Mouse (Mus musculus): Measurements from ENCODE around the gene Hmgcs1. TPM values are rescaled to one million over a fixed set of nuclear protein-coding genes. Genes with fewer than 3 reads are reported as not detected.
A peak's percentile ranks its signal among the peaks of the same experiment; 100 is the strongest.

Hmgcs1 gene
- total RNA-seq (2021) (10 to 100 TPM; 34.9 to 35.4 TPM), polyA plus RNA-seq (2012; rRNA removed) (16.7 and 29.0 TPM in 2 replicates)
- long read RNA-seq, transcript Hmgcs1-202 (11 exons, 3,464 nt), result major isoform, 30 of 48 reads
- long read RNA-seq, transcript Hmgcs1-201 (10 exons, 3,245 nt), result minor isoform, 11 of 48 reads
- long read RNA-seq, partial matches to known transcripts, result 3 of 48 reads
- long read RNA-seq, other reads (novel, unspliced or antisense), result 4 of 48 reads

GRCm38 (mm10) chr13:119690039-119690728 lies at the start of gene Hmgcs1:
Hmgcs1 (plus strand) TSS chr13:119690379.
- Histone ChIP-seq H3K9ac (ENCODE audit: low read depth, low read length) (peak within 1 kb of the TSS; percentile 85), H3K27ac (peak within 1 kb of the TSS; percentile 93), H3K4me1 (ENCODE audit: control insufficient read depth, insufficient read depth, low read length) (peaks cover 2% of the 10 kb centered on the region), H3K4me3 (peak within 1 kb of the TSS; percentile 93), H3K27me3 (ENCODE audit: control insufficient read depth, insufficient read depth, low read length) (no peaks in the 10 kb centered on the region), H3K36me3 (ENCODE audit: control insufficient read depth, insufficient read depth, low read length) (peaks cover 2% of the 10 kb centered on the region; the same call in 1 of the 2 replicates), H3K79me2 (replicated peaks; ENCODE audit: control insufficient read depth, insufficient read depth, low read length) (0 out of 2 replicates have a peak, but pooled peaks cover 2% of the 10 kb centered on the region)
- TF ChIP-seq EP300 (IDR thresholded peaks at IDR 0.05; ENCODE audit: insufficient read depth, low read depth, low read length) (0 out of 2 replicates have a peak, but pooled peaks have one; percentile 5), POLR2A (IDR thresholded peaks at IDR 0.05; ENCODE audit: insufficient read depth, low read depth, low read length) (peak; percentile 78), CTCF (IDR thresholded peaks at IDR 0.05) (no peak)
- DNase-seq, result peak; percentile 96 to 99
- WGBS, result under 1% methylated on average over 59 of the region's 59 CpGs
- intact Hi-C loops (cut with DNase I), result loop anchor here (2.0 to 5.0 kb wide), 2 partner anchors 67 to 101 kb away; partner anchors contain the start of genes Nim1k and Zfp131

- Histone ChIP-seq H3K9ac (ENCODE audit: low read depth, low read length) (no peak overlapping the region), H3K4me1 (ENCODE audit: control insufficient read depth, insufficient read depth, low read length) (peaks cover 2% of the 10 kb centered on the region), H3K36me3 (ENCODE audit: control insufficient read depth, insufficient read depth, low read length) (peaks cover 3% of the 10 kb centered on the region; the same call in 1 of the 2 replicates), H3K4me3 (no peak overlapping the region), H3K79me2 (replicated peaks; ENCODE audit: control insufficient read depth, insufficient read depth, low read length) (no peaks in the 10 kb centered on the region), H3K27me3 (ENCODE audit: control insufficient read depth, insufficient read depth, low read length) (no peaks in the 10 kb centered on the region), H3K27ac (peak overlapping the region; percentile 56; the same call in 1 of the 2 replicates)
- WGBS, result 31% methylated on average over 4 of the region's 4 CpGs
- no peak for DNase-seq
- TF ChIP-seq CTCF (IDR thresholded peaks at IDR 0.05) (peak; percentile 81), EP300 (IDR thresholded peaks at IDR 0.05; ENCODE audit: insufficient read depth, low read depth, low read length) (no peak)
- intact Hi-C loops (cut with DNase I), result loop anchor here (2.0 kb wide), 3 partner anchors 84 to 160 kb away; no protein-coding TSS in a partner anchor
Observed at GRCm38 (mm10) chr13:119640504-119640903, 49.7 kb upstream of the Hmgcs1 start.

GRCm38 (mm10) chr13:119641145-119641544 lies 49.0 kb upstream of the Hmgcs1 start:
- Histone ChIP-seq H3K27me3 (ENCODE audit: control insufficient read depth, insufficient read depth, low read length) (no peaks in the 10 kb centered on the region), H3K27ac (peak overlapping the region; percentile 56), H3K36me3 (ENCODE audit: control insufficient read depth, insufficient read depth, low read length) (peaks cover 3% of the 10 kb centered on the region; the same call in 1 of the 2 replicates), H3K79me2 (replicated peaks; ENCODE audit: control insufficient read depth, insufficient read depth, low read length) (no peaks in the 10 kb centered on the region), H3K4me1 (ENCODE audit: control insufficient read depth, insufficient read depth, low read length) (peaks cover 2% of the 10 kb centered on the region), H3K4me3 (no peak overlapping the region), H3K9ac (ENCODE audit: low read depth, low read length) (no peak overlapping the region)
- 49% methylated on average over 7 of the region's 7 CpGs for whole genome bisulfite sequencing
- TF ChIP-seq EP300 (IDR thresholded peaks at IDR 0.05; ENCODE audit: insufficient read depth, low read depth, low read length), result no peak
- no peak for DNase-seq
- intact Hi-C loops (cut with DNase I), result loop anchor here (2.0 kb wide), 3 partner anchors 84 to 160 kb away; no protein-coding TSS in a partner anchor

GRCm38 (mm10) chr13:119644769-119645168 lies 45.4 kb upstream of the Hmgcs1 start:
- no peak overlapping the region for H3K27ac ChIP-seq

GRCm38 (mm10) chr13:119646511-119646910 lies 43.7 kb upstream of the Hmgcs1 start:
- no peaks in the 10 kb centered on the region for H3K79me2 ChIP-seq (replicated peaks; ENCODE audit: control insufficient read depth, insufficient read depth, low read length)
- no peaks in the 10 kb centered on the region for H3K27me3 ChIP-seq (ENCODE audit: control insufficient read depth, insufficient read depth, low read length)
- H3K4me1 ChIP-seq (ENCODE audit: control insufficient read depth, insufficient read depth, low read length), result no peaks in the 10 kb centered on the region
- intact Hi-C loops (cut with DNase I), result no loop called here
- no peaks in the 10 kb centered on the region for H3K36me3 ChIP-seq (ENCODE audit: control insufficient read depth, insufficient read depth, low read length)
- no peak overlapping the region for H3K9ac ChIP-seq (ENCODE audit: low read depth, low read length)
- TF ChIP-seq POLR2A (IDR thresholded peaks at IDR 0.05; ENCODE audit: insufficient read depth, low read depth, low read length), result no peak
- no peak for TF ChIP-seq EP300 (IDR thresholded peaks at IDR 0.05; ENCODE audit: insufficient read depth, low read depth, low read length)
- TF ChIP-seq CTCF (IDR thresholded peaks at IDR 0.05), result no peak
- DNase-seq, result no peak
- WGBS, result 94% methylated on average over 1 of the region's 1 CpGs
- H3K4me3 ChIP-seq, result no peak overlapping the region
- no peak overlapping the region for H3K27ac ChIP-seq

More at GRCm38 (mm10) chr13:119644769-119645168, 45.4 kb upstream of the Hmgcs1 start:
- no peaks in the 10 kb centered on the region for H3K79me2 ChIP-seq (replicated peaks; ENCODE audit: control insufficient read depth, insufficient read depth, low read length)
- WGBS, result 64% methylated on average over 5 of the region's 5 CpGs
- H3K27me3 ChIP-seq (ENCODE audit: control insufficient read depth, insufficient read depth, low read length), result no peaks in the 10 kb centered on the region
- H3K36me3 ChIP-seq (ENCODE audit: control insufficient read depth, insufficient read depth, low read length), result peaks cover 3% of the 10 kb centered on the region; the same call in 1 of the 2 replicates
- H3K9ac ChIP-seq (ENCODE audit: low read depth, low read length), result no peak overlapping the region
- no peak for DNase-seq
- H3K4me1 ChIP-seq (ENCODE audit: control insufficient read depth, insufficient read depth, low read length), result peaks cover 2% of the 10 kb centered on the region
- intact Hi-C loops (cut with DNase I), result no loop called here
- no peak overlapping the region for H3K4me3 ChIP-seq
- no peak for TF ChIP-seq EP300 (IDR thresholded peaks at IDR 0.05; ENCODE audit: insufficient read depth, low read depth, low read length)
- no peak for TF ChIP-seq CTCF (IDR thresholded peaks at IDR 0.05)
- TF ChIP-seq POLR2A (IDR thresholded peaks at IDR 0.05; ENCODE audit: insufficient read depth, low read depth, low read length), result no peak

All from heart, adult 2 months (tissue).